Mouse (Mus musculus) midbrain, embryonic 11.5 days (tissue): Measurements from ENCODE around the gene Sez6l. TPM values are rescaled to one million over a fixed set of nuclear protein-coding genes. Genes with fewer than 3 reads are reported as not detected.

Source experiments
- ATAC-seq: fragments of 200-750 bp; cut with Nextera tagmentation; 2 replicates; pipeline ENCODE4 v1.8.0; 2017; ENCODE audit warnings: moderate TSS enrichment, moderate library complexity; ENCODE audit not compliant: low FRiP score
- DNase-seq: peaks from one replicate; pipeline ENCODE4 v3.0.0; 2015; ENCODE audit warnings: low spot score; ENCODE audit errors: missing footprints
- H3K27ac ChIP-seq: fragments of 300-500 bp; sonication (generic); 2 replicates; pipeline ENCODE4 v1.5.1; 2014; ENCODE audit warnings: low read depth, low read length
- H3K27me3 ChIP-seq: fragments of 300-500 bp; sonication (generic); 2 replicates; pipeline ENCODE4 v1.6.1; 2014; ENCODE audit warnings: mild to moderate bottlenecking, low read length, moderate library complexity, mixed read lengths; ENCODE audit not compliant: control insufficient read depth, insufficient read depth
- H3K36me3 ChIP-seq: fragments of 300-500 bp; sonication (generic); 2 replicates; pipeline ENCODE4 v1.6.1; 2014; ENCODE audit warnings: mild to moderate bottlenecking, low read length, moderate library complexity, mixed read lengths; ENCODE audit not compliant: control insufficient read depth, insufficient read depth
- H3K4me1 ChIP-seq: fragments of 300-500 bp; sonication (generic); 2 replicates; pipeline ENCODE4 v1.6.1; 2014; ENCODE audit warnings: low read length; ENCODE audit not compliant: control insufficient read depth, insufficient read depth
- H3K4me2 ChIP-seq: fragments of 300-500 bp; sonication (generic); 2 replicates; pipeline ENCODE4 v1.6.1; 2014; ENCODE audit warnings: mild to moderate bottlenecking, moderate library complexity
- H3K4me3 ChIP-seq: fragments of 300-500 bp; sonication (generic); 2 replicates; pipeline ENCODE4 v1.5.1; 2014; ENCODE audit warnings: low read depth, low read length
- H3K9ac ChIP-seq: fragments of 300-500 bp; sonication (generic); 2 replicates; pipeline ENCODE4 v1.6.1; 2014; ENCODE audit warnings: low read length
- H3K9me3 ChIP-seq: fragments of 300-500 bp; sonication (generic); 2 replicates; pipeline ENCODE4 v1.6.1; 2016; ENCODE audit warnings: low read length; ENCODE audit not compliant: control insufficient read depth
- WGBS: fragments of 180-500 bp; shearing (Covaris S2); extraction: QIAGEN DNeasy Blood & Tissue Kit; methylation state at CpG from one replicate; pipeline ENCODE4 v1.1.7; 2014; 5-methylcytosine and 5-hydroxymethylcytosine counted together
- polyA plus RNA-seq: library from polyadenylated mRNA; unstranded; fragments of >200 nt; fragmentation: Nextera tagmentation; extraction: Ambion mirVana; gene quantifications from 2 replicates; pipeline ENCODE4 v1.2.1, GENCODE M21; 2014

Gene Sez6l
- polyA plus RNA-seq, 1 experiment from 2014 or later: 2.6 TPM

DNA sequence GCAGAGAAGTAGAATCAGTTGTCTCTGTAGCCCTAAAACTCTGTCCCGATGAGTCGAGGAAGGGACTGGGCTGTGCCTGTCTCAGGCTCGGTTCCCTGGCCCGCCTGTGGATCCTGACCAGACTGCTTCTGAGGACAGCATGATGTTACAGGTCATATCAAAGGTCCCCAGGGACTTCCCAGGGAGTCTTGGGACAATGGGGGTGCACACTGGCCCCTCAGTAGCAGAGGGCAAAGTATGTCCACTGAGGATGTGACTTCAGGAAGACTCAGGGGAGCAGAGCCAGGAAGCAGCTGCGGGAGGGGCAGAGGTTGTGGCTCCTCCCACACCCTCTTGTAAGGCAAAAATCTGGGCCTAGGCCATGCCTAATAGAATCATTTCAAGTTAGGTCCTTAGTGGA, 90.6 kb downstream of the Sez6l start:
- DNase-seq (no peak), ATAC-seq (no peak)
- H3K9ac ChIP-seq: no peak overlapping the region
- H3K27me3 ChIP-seq: no peaks in the 10 kb centered on the region; the same call in 1 of the 2 replicates
- H3K4me2 ChIP-seq: no peak overlapping the region
- no peak overlapping the region for H3K27ac ChIP-seq
- H3K9me3 ChIP-seq: no peaks in the 10 kb centered on the region
- H3K4me3 ChIP-seq: no peak overlapping the region
- 70% methylated on average over 5 of the region's 5 CpGs for WGBS
- peaks cover 24% of the 10 kb centered on the region for H3K4me1 ChIP-seq
- H3K36me3 ChIP-seq: no peaks in the 10 kb centered on the region

DNA sequence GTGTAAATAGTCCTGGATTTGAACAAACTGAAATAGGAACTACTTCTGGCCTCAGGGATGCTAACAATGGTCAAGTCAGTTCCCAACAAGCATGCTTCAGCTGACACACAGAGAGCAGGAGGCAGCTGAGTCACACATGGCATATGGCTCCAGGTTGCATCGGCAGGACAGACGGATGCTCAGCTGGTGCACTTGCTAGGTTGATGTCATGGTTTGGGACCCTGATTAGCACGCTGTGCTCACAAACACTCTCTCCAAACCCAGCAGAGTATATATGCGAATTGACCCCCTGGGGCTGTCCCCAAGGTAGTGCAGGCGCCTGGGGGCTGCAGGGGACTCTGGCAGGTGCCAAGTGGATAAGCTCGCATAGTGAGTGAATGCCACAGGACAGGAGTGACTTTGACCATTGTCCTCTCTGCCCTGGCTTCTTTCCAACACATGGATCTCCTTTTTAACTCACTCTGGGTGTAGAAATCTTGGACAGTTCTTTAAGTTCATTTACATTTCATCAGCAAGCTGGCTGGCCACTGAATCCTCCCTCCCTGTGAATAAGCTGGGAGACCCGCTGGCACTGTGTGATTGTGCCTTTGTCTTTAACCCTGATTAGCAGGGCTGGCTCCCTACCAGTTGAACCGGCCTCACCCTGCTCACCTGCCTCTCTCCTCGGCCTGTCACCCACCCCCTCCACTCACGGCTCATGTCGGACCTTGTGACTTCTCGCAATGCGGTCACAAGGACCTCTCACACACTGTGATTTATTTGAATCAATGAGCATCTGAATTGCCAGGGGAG, 91.9 kb downstream of the Sez6l start:
- no peak overlapping the region; the same call in 1 of the 2 replicates for H3K27ac ChIP-seq
- DNase-seq (no peak), ATAC-seq (no peak)
- peaks cover 26% of the 10 kb centered on the region for H3K4me1 ChIP-seq
- no peaks in the 10 kb centered on the region for H3K36me3 ChIP-seq
- 22% methylated on average over 13 of the region's 13 CpGs for WGBS
- H3K4me3 ChIP-seq: no peak overlapping the region
- no peaks in the 10 kb centered on the region; the same call in 1 of the 2 replicates for H3K27me3 ChIP-seq
- H3K9ac ChIP-seq: 0 out of 2 replicates have a peak overlapping the region, but pooled peaks have one; percentile 16
- H3K4me2 ChIP-seq: no peak overlapping the region
- no peaks in the 10 kb centered on the region for H3K9me3 ChIP-seq

DNA sequence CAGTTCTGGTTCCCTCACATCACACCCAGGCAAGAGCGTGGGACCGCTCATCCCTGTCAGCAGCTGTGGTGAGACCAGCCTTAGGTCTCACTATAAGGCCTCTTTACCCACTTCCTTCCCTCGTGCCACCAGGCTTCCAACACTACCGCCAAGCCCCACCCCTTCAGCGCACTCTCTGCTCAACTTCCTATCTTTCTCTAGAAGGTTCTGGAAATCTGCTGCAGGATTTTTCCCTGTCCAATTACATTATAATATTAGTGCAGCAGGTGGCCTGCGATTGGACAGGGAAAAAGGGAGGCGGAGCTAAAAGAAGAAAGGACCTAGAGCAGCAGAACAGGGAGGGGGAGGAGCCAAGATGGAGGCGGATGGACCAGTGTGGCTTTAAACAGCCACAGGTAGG, 94.0 kb downstream of the Sez6l start:
- no peak overlapping the region for H3K4me2 ChIP-seq
- ATAC-seq (no peak), DNase-seq (no peak)
- no peaks in the 10 kb centered on the region; the same call in 1 of the 2 replicates for H3K27me3 ChIP-seq
- WGBS: 87% methylated on average over 8 of the region's 8 CpGs
- H3K4me1 ChIP-seq: peaks cover 28% of the 10 kb centered on the region
- H3K4me3 ChIP-seq: no peak overlapping the region
- no peaks in the 10 kb centered on the region for H3K36me3 ChIP-seq
- H3K27ac ChIP-seq: no peak overlapping the region
- H3K9ac ChIP-seq: no peak overlapping the region
- H3K9me3 ChIP-seq: no peaks in the 10 kb centered on the region

DNA sequence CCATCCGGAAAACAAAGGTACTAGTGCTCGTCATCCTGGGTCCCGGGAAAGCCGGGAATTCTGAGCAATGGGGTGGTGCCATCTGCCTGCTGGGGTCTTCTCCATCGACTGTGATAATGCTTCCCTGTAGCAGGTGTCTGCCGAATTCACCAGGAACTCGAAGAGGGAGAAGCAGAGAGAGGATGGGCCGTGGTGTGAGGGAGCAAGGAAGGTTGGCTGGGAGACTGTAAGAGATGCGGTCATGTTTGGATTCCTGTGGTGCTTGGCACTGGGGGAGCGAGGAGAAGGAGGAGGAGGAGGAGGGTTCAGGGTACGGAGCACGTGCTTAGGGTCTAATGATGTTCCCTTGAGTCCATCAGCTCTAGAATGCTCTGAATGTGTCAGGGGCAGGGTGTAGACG, 94.4 kb downstream of the Sez6l start:
- H3K9ac ChIP-seq: peak overlapping the region; percentile 1; the same call in 1 of the 2 replicates
- no peaks in the 10 kb centered on the region for H3K36me3 ChIP-seq
- peak overlapping the region; percentile 29 for H3K4me2 ChIP-seq
- no peak overlapping the region for H3K27ac ChIP-seq
- peaks cover 28% of the 10 kb centered on the region for H3K4me1 ChIP-seq
- no peaks in the 10 kb centered on the region; the same call in 1 of the 2 replicates for H3K27me3 ChIP-seq
- H3K4me3 ChIP-seq: no peak overlapping the region
- ATAC-seq (0 out of 2 replicates have a peak, but pooled peaks have one; percentile 5), DNase-seq (no peak)
- 51% methylated on average over 13 of the region's 13 CpGs for WGBS
- no peaks in the 10 kb centered on the region for H3K9me3 ChIP-seq

DNA sequence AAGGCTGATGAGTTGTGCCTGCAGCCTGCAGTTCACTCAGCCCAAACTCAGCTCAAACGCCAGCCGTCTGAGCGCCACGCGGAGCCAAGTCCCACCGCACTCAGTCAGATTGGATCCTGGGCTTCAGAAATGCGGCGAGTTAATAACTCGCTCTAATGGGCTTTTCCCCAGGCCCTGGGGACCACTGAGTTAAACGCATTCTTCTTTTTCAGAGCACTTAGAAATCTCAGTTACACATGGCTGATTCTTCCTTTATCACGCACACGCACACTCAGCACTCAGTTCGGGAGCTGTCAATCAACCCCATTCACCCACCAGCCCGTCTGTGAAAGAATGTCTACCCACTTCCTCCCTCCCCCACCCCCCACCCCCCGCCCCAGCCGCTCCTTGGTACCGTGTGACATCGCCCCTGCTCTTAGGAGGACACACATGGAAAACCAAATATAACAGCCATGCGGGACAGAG, 95.0 kb downstream of the Sez6l start:
- peak; percentile 76 for ATAC-seq
- H3K27me3 ChIP-seq: no peaks in the 10 kb centered on the region; the same call in 1 of the 2 replicates
- no peaks in the 10 kb centered on the region for H3K9me3 ChIP-seq
- H3K9ac ChIP-seq: peak overlapping the region; percentile 38; the same call in 1 of the 2 replicates
- peak overlapping the region; percentile 29 for H3K4me2 ChIP-seq
- H3K27ac ChIP-seq: no peak overlapping the region; the same call in 1 of the 2 replicates
- no peaks in the 10 kb centered on the region for H3K36me3 ChIP-seq
- DNase-seq: peak; percentile 94
- no peak overlapping the region for H3K4me3 ChIP-seq
- H3K4me1 ChIP-seq: peaks cover 28% of the 10 kb centered on the region
- 10% methylated on average over 19 of the region's 19 CpGs for WGBS

DNA sequence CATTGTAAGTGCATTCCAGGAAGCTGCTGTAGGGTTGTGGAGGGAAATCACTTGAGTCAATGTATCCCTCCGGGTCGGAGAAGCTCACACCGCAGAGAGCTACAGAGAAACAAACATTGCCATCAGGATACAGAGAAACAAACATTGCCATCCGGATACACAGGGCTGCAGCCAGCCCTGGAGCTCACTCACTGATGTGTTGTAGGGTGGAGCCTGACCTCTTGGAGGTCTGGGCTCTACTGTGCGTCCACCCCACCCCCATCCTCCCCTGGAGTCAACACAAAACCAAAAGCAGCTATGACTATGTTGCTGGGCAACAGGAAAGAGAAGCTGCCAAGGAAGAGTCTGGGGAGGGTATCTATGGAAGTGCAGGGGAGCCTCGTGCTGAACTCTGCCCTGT, 103.5 kb downstream of the Sez6l start:
- Histone ChIP-seq H3K27me3 (no peaks in the 10 kb centered on the region), H3K36me3 (no peaks in the 10 kb centered on the region), H3K9me3 (peaks cover 4% of the 10 kb centered on the region; the same call in 1 of the 2 replicates), H3K4me2 (no peak overlapping the region), H3K4me3 (no peak overlapping the region), H3K27ac (no peak overlapping the region), H3K4me1 (peaks cover 13% of the 10 kb centered on the region), H3K9ac (no peak overlapping the region)
- DNase-seq: no peak
- ATAC-seq: no peak
- WGBS: 52% methylated on average over 6 of the region's 6 CpGs

DNA sequence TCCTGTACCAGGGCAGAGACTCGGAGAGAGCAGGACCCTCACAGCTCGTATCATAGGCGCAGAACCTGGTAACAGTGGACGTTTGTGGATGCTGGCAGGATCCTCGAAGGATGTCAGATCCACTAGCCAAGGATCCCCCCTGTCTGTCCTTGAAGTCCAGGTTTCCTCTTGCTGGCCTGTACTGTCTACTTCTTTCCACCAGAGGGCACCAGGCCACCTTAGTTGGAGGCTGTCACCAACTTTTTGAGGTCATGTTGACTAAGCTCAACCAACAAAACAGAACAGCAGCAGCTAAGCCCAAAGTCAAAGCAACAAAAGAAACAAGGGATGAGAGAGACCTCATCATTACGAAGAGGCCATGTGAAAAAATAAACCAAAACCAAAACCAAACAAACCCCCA, 106.8 kb downstream of the Sez6l start:
- Histone ChIP-seq H3K4me3 (no peak overlapping the region), H3K9me3 (peaks cover 4% of the 10 kb centered on the region; the same call in 1 of the 2 replicates), H3K9ac (no peak overlapping the region), H3K27ac (no peak overlapping the region), H3K27me3 (no peaks in the 10 kb centered on the region), H3K4me2 (no peak overlapping the region), H3K36me3 (no peaks in the 10 kb centered on the region), H3K4me1 (peaks cover 8% of the 10 kb centered on the region; the same call in 1 of the 2 replicates)
- ATAC-seq: no peak
- WGBS: 68% methylated on average over 6 of the region's 6 CpGs
- DNase-seq: no peak

DNA sequence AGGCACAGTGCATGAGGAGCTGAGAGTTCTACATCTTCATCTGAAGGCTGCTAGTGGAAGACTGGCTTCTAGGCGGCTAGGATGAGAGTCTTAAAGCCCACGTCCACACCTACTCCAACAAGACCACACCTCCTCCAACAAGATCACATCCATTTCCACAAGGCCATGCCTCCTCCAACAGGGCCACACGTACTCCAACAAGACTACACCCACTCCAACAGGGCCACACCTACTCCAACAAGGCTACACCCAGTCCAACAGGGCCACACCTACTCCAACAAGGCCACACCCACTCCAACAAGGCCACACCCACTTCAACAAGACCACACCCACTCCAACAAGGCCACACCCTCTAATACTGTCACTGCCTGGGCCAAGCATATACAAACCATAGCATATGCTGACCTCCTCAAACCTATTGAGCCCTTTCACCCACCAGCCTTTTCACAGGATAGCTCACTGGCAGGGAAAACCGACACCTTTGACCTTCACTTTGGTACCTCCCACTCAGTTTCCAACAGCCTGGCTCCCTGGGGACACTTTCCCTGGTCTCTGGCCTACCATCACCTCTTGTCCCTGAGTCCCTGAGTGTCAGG, 107.9 kb downstream of the Sez6l start:
- Histone ChIP-seq H3K36me3 (no peaks in the 10 kb centered on the region), H3K4me3 (no peak overlapping the region), H3K4me2 (no peak overlapping the region), H3K4me1 (peaks cover 8% of the 10 kb centered on the region; the same call in 1 of the 2 replicates), H3K27ac (no peak overlapping the region), H3K9me3 (peaks cover 4% of the 10 kb centered on the region; the same call in 1 of the 2 replicates), H3K27me3 (no peaks in the 10 kb centered on the region), H3K9ac (no peak overlapping the region)
- ATAC-seq (no peak), DNase-seq (no peak)
- WGBS: 83% methylated on average over 4 of the region's 4 CpGs

DNA sequence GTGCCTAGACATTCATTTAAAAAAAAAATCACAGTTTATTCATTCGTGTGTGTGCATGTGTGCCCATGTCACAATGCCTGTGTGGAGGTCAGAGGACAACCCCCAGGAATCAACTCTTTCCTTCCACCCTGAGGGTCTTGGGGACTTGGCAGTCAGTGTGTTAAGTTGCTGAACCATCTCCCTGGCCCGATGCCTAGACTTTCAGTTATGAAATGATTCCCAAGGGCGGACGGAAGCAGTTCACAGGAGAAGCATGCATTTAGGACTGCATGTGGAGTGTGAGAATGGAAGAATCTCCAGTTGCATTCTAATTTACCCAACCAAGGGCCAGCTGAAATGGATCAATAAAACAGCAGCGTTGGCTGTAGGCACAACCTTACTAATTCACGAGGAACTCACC, 110.7 kb downstream of the Sez6l start:
- Histone ChIP-seq H3K4me3 (no peak overlapping the region), H3K9ac (no peak overlapping the region), H3K4me2 (no peak overlapping the region), H3K9me3 (peaks cover 4% of the 10 kb centered on the region; the same call in 1 of the 2 replicates), H3K36me3 (no peaks in the 10 kb centered on the region), H3K27me3 (no peaks in the 10 kb centered on the region), H3K27ac (no peak overlapping the region), H3K4me1 (no peaks in the 10 kb centered on the region)
- ATAC-seq (no peak), DNase-seq (no peak)
- 70% methylated on average over 6 of the region's 6 CpGs for WGBS
